Mouse (Mus musculus): Measurements from ENCODE around the gene Supt20.
A peak's percentile ranks its signal among the peaks of the same experiment; 100 is the strongest.
"Not testable (repeated sequence)": the region's sequence is repeated elsewhere in the genome, so short reads cannot be mapped to it uniquely, and the experiment has no call there.

Supt20 gene

DNA sequence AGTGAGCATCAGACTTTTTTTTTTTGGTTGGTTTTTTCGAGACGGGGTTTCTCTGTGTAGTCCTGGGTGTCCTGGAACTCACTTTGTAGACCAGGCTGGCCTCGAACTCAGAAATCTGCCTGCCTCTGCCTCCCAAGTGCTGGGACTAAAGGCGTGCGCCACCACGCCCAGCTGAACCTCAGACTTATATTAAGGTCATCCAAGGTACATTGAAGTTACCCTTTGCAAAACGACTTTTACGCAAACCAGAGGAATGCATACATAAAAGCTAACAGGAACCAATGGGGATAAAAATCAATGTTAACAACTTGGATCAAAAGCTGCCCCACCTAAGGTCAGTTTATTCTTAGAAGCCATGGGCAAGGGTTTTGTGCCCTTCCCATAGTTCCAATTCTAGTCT is 11.5 kb downstream of the Supt20 start:
- DNase-seq (ENCODE audit: low spot score) = not testable (repeated sequence)

DNA sequence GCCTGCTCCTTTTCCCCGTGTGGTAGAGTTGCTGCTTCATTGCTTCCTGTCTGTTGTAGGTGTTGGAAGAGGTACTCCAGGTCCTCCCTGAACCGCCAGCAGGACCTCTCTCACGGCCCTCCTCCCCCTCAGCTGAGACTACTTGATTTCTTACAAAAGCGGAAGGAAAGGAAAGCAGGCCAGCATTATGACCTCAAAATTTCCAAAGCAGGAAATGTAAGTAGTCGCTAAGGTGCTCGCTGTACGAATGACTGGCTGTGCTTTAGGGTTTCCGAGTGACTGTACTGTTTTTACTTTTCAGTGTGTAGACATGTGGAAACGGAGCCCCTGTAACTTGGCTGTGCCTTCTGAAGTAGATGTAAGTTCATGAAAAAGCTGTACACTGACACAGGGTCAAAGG is 16.4 kb downstream of the Supt20 start:
- peak; percentile 41 for DNase-seq (ENCODE audit: low spot score)

DNA sequence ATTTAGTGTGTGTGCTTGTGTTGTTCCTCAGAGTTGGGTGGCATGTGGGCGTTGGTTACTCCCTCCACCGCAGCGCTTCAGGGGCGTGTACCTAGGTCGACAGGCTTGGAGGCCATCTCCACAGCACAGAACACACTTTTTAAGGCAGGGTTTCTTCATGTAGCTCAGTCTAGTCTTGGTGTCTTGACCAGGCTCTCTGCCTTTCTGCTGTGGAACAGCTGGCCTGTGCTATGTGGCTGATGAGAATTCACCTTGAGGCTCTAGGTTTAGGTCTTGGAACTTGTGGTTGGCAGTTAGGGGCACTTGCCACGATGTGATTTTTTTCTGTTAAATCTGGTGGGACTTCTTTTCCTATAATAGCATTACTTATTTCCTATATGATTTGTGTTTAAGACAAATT is 21.6 kb downstream of the Supt20 start, which contains the start of gene Gm21958:
Gene Gm21958 (minus strand): TSS at position 101 of the 400 bp plus-strand sequence.
- no peak for DNase-seq (ENCODE audit: low spot score)

DNA sequence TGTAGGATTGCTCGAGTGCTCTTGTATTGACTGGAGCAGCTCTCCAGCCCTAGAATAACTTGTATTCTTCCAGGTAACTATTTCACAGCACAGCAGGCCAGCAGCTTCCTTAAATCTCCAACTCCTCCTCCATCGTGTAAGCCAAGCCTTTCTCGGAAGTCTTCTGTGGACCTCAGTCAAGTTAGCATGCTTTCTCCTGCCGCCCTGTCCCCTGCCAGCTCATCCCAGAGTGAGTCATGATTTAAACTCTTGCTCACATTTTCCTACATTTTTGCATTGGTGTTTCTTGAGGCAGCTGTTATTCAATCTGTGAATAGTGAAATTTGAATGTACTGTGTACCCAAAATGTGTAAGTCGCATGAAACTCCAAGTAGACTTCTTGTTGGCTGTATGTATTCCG is 22.9 kb downstream of the Supt20 start:
- DNase-seq (ENCODE audit: low spot score) = no peak

DNA sequence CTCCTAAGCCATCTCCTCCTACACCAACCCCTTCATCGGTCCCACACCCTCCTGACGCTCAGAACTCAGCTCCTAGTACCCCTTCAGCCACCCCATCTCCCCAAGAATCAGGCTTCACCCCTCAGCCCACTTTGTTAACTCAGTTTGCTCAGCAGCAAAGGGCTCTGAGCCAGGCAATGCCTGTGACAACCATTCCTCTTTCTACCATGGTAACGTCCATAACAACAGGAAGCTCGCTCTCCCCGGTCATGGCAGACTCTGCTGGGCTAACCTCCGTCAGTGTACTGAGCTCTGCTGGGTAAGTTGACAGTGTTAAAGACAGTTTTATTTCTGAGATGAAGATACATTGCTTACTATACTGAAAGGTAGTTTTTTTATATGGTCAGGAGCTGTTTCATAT is 24.7 kb downstream of the Supt20 start:
- no peak for DNase-seq (ENCODE audit: low spot score)

DNA sequence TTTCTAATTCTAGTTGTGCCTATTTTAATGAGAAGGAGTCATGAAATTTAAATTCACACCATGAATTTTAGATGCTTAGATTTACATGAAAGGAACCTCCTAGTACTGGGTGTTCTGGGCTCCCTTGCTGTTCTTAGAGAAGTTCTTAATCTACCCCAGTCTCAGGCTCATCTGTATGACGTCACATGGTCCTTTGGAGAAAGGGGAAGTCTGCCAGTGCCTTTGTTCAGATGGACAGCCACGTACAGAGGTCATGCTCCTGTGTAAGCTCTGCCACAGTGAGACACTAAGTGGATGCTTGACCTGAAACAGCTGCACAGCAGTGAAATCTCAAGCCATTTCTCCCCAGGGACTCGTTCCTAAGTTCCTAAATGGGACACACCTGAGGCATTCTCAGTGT is 26.3 kb downstream of the Supt20 start:
- DNase-seq (ENCODE audit: low spot score) = no peak

DNA sequence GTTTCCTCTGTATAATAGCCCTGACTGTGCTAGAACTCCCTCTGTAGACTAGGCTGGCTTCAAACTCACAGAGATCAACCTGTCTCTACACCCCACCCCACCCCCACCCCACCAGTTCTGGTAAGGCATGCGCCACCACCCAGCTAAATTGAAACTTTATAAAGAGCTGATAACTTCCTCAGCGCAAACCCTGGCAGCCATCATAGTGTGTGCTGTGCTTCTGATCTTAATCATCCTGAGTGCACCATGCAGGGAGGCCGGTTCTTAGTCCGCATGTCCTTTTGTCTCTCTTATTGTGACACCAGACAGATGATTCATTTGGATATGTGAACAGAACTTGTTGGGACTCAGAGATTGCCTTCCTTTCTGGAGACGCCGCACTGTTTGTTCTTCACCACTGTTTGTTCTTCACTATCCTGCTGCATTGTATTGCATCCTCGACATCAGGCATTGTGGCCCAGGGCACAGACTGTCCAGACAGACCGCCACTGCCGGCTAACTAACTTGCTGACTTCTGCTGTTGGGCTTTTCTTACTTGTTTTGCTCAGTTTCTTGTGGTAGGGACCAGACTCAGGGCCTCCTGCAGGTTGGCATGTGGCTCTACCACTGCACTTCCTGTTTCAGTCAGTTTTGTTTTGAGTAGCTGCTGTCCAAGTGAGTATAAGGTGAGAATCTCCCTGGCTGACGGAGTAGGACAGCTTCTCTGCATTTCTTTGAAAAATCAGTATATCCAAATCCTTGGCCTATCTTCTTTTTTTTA is 31.3 kb downstream of the Supt20 start:
- peak; percentile 75 for DNase-seq (ENCODE audit: low spot score)

DNA sequence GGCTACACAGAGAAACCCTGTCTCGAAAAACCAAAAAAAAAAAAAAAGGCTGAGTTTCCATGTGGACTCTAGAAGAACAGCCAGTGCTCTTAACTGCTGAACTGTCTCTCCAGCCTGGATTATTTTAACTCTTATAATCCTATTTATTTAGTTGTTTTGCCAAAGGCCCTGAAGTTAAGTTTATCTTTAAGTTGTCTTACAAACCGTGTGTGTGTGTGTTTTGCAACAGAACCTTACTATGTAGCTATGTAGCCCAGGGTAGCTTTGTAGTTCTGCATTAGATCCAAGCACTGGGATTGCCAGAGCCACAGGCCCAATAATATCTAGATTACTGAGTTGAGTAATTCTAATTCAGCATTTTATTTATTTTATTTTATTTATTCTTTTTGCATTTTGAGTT is 32.7 kb downstream of the Supt20 start:
- no peak for DNase-seq (ENCODE audit: low spot score)

DNA sequence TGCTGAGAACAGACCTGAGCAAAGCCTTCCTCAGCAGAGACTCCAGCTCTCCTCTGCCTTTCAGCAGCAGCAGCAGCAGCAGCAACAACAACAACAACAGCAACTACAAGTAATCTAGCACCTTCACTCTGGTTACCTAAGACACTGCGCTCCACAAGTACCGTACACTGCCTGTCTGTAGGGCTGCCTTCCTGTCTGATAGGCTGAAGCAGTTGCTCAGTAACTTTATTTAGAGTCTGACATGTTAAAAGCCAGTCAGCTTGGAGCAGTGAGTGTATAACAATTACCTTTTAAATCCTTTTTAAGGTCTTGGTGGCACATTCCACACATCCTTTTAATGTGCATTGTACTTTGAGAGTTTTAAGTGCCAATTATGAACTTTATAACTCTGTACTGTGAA is 35.0 kb downstream of the Supt20 start:
- no peak for DNase-seq (ENCODE audit: low spot score)

DNA sequence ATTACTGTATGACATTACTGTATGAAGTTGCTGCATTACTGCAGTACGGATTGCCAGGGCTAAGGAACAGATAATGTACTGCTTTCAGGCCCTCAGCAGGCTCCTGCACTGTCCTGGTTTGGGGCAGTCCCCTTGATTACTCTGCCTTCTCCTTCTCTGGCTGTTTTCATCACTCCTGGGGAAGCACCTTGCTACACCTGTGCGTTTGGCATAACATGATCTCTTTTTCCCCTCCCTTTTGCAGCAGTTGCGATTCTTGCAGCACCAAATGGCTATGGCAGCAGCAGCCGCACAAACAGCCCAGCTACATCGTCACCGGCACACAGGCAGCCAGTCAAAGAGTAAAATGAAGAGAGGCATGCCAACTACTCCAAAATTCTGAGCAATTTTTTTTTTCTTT is 35.5 kb downstream of the Supt20 start:
- DNase-seq (ENCODE audit: low spot score) = no peak

DNA sequence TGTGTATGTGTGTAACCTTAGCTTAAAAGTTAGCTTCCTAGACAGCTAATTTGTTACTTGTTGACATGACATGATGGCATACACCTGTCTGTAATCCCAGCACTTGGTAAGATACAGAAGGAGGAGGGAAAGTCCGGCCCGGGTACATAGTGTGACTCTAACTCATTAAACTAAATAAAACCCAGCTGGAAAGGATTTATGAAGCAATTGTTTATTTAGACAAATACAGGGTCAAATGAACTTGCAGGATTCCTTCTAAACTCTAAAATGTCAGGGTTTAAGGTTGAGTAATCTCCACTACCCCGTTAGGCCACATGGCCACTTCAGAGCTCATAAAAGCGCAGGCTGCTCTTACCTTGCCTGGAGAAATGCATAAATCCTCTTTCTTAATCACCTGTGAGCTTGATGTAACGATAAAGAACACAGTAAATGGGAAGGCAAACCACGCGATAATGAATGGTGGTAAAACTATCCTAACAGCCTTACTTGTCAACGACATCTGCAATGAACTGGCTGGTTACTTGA is 39.1 kb downstream of the Supt20 start:
- DNase-seq (ENCODE audit: low spot score) = no peak

DNA sequence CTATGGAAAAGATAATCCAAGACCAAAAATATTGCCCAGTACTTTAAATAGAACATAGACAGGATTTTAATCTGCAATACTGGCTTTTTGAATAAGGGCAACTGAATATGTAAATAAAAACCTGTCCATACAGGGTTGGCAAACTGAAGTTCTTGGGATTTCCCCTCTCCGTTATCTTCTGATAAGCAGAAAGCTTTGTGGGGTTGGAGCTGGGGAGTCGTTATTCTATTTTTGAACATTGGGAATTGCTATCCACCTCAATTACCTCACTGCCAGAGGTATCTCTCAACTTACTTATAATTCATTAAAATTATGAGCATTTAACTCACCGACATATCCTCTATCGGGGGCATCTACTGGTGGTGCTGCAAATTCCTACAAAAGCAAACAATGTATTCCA is 39.8 kb downstream of the Supt20 start:
- no peak for DNase-seq (ENCODE audit: low spot score)

DNA sequence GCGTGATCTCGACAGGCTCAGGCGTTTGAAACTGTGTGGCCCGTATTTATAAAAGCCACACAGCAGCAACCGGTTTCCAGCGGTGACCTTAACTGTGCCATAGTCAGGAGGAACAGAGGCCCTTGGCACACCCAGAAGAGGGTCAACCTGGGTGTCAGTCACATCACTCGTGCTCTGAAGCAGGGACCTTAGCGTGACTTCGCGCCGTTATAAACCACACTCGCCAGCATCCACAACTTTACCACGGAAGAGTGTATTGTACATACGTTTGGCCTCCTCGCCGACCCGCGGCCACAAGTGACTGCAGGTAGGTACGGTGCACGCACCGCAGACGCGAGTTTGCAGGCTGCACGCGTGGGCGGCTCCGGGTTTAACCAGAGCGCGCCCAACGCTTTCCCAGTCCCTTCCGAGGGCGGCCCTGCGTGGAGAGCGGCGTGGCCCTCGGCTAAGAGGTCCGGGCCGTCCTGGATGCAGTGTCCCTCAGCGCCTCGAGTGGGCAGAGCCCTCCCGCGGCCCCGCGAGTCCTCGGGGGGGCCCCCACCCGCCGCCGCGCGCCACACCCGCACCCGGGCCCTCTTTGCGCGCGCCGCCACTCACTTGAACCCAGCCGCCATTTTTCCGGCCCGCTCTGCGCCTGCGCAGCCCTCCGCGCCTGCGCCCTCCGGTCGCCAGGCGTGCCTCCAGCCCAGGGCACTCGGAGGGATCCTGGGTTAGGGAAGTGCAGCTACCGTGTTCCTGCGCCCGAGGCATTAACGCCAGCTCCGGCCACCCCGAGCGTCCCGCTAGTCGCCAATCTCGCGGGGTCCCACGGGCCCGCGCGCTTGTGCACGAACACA is 42.0 kb downstream of the Supt20 start:
- DNase-seq (ENCODE audit: low spot score) = peak; percentile 88

DNA sequence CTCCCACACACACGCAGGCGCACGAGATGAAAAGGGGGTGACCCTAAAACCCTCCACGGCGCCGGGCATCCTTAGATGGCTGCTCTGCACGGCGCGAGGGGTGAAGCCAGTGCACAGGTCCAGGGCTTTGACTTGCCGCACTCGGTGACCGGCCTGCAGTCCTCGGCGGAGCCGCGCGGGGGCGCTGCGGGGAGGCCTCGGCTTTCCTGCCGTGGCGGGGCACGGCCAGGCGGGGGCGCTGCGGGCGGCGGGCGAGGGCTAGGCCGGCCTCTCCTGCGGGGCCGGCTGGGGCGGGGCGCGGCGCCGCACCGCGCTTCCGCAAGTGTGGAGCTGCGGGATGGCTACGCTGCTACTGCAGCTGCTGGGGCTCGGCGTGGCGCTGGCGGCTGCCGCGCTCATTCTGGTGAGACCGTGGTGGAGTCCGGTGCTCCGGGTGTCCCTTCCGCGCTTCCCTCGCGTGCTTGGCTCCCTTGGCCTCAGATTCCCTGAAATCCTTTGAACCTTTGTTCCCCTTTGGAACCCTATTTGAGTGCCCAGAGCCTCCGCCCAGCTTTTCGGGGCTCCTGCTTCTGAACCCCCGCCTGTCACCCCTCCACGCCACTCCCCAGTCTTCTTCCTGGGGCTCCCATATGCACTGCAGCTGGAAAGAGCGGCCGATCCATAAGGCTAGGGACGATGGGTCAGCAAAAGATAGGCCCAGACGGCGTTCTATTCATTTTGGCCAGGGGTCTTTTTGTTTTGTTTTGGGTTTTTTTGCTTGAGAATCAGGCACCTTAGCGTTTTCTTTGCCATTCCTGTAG is 42.8 kb downstream of the Supt20 start, which contains the start of the genes Exosc8 and Alg5:
Gene Exosc8 (minus strand): TSS at position 147 of the 800 bp plus-strand sequence.
Gene Alg5 (plus strand): TSS at position 293 of the 800 bp plus-strand sequence.
- DNase-seq (ENCODE audit: low spot score) = peak; percentile 94

DNA sequence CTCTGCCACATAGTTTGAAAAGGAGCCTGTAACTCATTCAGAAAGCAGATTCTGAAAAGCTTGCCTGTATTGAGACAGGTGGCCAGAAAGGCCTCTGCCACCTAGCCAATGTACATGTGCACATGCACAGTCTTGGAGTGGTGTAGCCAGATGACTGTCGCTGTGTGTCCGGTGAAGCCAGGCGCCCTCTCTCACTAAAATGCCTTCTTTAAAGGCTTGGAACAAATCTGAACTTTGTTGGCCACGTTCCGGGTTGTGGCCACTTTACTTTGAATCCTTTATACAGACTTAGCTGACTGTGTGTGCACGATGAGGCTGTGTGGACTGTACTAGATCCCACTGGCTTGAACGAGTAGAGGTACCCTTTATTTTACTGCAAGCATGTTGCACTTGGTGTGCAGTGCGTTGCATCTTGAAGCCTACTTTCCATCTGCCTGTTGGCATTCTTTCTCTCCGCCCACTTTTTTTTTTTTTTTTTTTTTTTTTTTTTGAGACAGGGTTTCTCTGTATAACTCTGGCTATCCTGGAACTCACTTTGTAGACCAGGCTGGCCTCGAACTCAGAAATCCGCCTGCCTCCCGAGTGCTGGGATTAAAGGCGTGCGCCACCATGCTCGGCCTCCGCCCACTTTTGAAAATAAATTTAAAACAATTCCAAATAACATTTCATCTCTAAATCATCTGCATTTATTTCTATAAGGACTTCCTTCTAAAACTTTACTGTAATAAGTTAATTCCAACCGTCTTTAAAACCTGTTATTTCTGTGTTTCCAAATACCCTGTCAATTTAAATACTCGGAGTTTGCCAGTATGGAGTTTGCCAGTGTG is 43.7 kb downstream of the Supt20 start:
- peak; percentile 5 for DNase-seq (ENCODE audit: low spot score)

DNA sequence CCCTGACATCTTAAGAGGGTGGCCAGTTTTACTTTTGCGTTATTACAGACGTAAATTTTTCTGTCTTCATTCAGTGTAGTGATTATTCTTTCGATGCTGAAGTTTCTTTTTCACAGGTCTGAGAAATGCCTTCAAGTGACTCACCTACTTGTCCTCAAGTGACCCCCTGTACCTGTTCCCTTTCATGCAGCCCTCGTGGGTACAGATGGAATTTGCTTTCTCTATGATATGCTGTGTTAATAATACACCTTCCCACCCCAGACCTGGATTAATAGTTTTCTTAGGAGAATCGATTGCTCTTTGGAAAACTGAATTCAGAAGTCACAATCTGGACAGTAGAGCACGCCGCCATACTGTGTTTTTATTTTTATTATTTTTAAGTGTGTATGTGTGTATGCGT is 44.7 kb downstream of the Supt20 start:
- no peak for DNase-seq (ENCODE audit: low spot score)

DNA sequence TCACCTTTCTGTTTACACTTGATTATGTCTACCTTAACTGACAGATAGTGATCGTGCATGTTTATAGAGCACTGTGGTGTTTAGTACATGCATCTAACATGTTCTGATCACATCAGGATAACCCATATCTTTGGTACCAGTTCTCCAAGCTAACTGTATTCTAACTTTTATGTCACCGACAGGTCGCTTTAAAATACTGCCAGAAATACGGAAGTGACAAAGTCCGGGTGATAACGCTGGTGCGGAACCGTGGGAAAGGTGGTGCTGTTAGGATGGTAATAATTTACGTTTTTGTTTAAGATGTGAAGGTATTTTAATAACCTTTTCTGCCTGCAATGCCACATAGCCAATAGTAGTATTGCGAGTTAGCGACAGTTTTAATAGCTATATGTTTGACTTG is 49.4 kb downstream of the Supt20 start:
- DNase-seq (ENCODE audit: low spot score) = no peak

DNA sequence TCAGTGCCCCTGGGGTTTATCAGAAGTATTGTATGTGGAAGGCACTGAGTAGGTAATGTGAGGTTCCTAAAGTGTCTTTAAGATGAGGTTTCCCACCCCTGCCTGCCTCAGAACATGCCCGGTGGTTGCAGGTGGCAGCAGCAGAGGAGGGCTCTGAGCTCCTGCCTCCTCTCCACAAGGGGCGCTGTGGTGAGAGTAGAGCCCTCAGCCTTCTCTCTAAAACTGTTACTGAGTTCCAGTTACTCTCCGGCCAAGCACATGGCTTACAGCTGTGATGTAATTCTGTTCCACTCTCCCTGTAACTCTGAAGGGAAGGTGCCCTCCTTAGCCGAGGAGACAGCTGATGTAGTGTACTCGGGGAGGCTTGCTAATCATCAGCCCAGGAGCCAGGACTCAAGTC is 53.2 kb downstream of the Supt20 start:
- DNase-seq (ENCODE audit: low spot score) = no peak

DNA sequence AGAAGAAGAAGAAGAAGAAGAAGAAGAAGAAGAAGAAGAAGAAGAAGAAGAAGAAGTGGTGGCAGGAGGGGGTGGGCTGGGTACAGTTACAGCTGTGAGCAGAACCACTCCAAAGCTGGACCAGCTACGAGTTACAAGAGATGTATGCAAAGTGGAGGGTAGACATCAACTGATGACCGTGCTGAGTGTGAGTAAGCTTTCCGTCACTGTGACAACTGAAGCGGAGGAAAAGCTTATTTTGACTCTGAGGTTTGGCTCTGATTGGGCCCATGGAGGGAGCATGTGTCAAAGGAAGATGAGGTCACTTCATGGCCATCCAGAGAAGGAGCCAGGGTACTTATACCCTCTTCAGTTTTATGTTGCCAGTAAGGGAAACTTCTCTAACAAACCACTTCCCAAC is 60.8 kb downstream of the Supt20 start:
- DNase-seq (ENCODE audit: low spot score) = no peak

DNA sequence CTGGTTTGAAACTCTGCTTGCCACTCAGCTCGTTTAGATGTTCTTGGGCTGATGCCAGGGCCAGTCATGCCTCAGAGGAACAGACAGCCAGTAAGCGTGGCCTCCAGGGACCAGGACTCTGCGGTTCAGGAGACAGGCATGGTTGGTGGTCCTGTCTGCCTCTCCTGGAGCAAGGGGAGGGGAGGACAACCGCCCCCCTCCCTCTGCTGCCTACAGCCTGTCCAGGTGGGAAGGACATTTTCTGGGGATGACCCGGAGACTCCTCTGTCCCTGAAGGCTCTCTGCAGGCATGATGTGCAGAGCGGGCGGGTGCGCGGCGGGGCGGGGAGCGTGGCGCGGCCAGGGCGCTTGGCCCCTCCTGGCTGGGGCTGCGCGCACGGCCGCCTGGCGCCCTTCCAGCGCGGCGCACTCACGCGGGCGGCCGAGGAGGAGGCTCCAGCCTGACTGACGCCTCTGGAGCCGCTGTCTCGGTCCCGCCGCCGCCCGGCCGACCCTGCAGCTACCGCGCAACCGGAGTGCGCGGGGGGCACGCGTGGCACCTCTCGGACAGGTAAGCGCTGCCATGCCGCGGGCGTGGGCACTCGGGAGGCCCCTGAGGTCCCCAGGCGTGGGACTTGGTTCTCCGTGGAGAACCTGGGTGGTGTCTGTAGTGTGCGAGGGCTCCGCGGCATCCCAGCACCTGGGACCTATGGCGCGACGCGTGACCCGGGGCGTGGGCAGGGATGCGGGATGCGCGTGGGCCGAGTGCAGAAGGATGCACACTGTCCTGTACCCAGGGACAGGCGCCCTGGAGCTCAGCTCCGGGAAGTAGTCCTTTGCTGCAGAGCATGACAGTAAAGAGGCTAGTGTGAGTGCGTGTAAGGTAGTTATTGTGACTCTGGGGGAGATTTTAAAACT is 62.8 kb downstream of the Supt20 start, which contains the start of gene Smad9:
Gene Smad9 (plus strand): TSS at position 438 of the 897 bp plus-strand sequence.
- DNase-seq (ENCODE audit: low spot score) = no peak

Data from T-cell, adult 2 months (primary cell).